Mouse (Mus musculus) intestine, embryonic 14.5 days (tissue): ENCODE data around the gene Scn1a. TPM values are rescaled to one million over a fixed set of nuclear protein-coding genes. Genes with fewer than 3 reads are reported as not detected.

Experiments used
- ATAC-seq: fragments of 200-750 bp; cut with Nextera tagmentation; replicated peaks from 2 replicates; pipeline ENCODE4 v1.8.0; 2017; ENCODE audit warnings: low read depth, moderate number of reproducible peaks, moderate TSS enrichment, moderate library complexity; ENCODE audit not compliant: low FRiP score, low TSS enrichment
- DNase-seq: peaks from one replicate; pipeline ENCODE4 v3.0.0-alpha.2; 2018; ENCODE audit warnings: low spot score
- H3K27ac ChIP-seq: fragments of 300-500 bp; sonication (generic); 2 replicates; pipeline ENCODE4 v1.5.1; 2014; ENCODE audit warnings: low read depth, mild to moderate bottlenecking, control low read depth
- H3K27me3 ChIP-seq: fragments of 300-500 bp; sonication (generic); replicated peaks from 2 replicates; pipeline ENCODE4 v1.6.1; 2014; ENCODE audit warnings: low read length, control low read depth; ENCODE audit not compliant: control insufficient read depth, insufficient read depth
- H3K36me3 ChIP-seq: fragments of 300-500 bp; sonication (generic); 2 replicates; pipeline ENCODE4 v1.6.1; 2014; ENCODE audit warnings: low read length, control low read depth; ENCODE audit not compliant: control insufficient read depth, insufficient read depth
- H3K4me1 ChIP-seq: fragments of 300-500 bp; sonication (generic); replicated peaks from 2 replicates; pipeline ENCODE4 v1.6.1; 2014; ENCODE audit warnings: low read length, control low read depth, mixed read lengths; ENCODE audit not compliant: control insufficient read depth, insufficient read depth
- H3K4me2 ChIP-seq: fragments of 300-500 bp; sonication (generic); 2 replicates; pipeline ENCODE4 v1.6.1; 2014; ENCODE audit warnings: low read length
- H3K4me3 ChIP-seq: fragments of 300-500 bp; sonication (generic); 2 replicates; pipeline ENCODE4 v1.5.1; 2014; ENCODE audit warnings: low read depth, low read length, control low read depth, mixed read lengths
- H3K9ac ChIP-seq: fragments of 300-500 bp; sonication (generic); 2 replicates; pipeline ENCODE4 v1.6.1; 2014; ENCODE audit warnings: mild to moderate bottlenecking, low read length
- H3K9me3 ChIP-seq: fragments of 300-500 bp; sonication (generic); 2 replicates; pipeline ENCODE4 v1.6.1; 2016; ENCODE audit warnings: low read length, control low read depth; ENCODE audit not compliant: control insufficient read depth
- WGBS: fragments of 180-500 bp; shearing (Covaris S2); extraction: QIAGEN DNeasy Blood & Tissue Kit; methylation state at CpG from one replicate; pipeline ENCODE4 v1.1.7; 2014; 5-methylcytosine and 5-hydroxymethylcytosine counted together
- polyA plus RNA-seq: library from polyadenylated mRNA; unstranded; fragments of >200 nt; fragmentation: Nextera tagmentation; extraction: Ambion mirVana; gene quantifications from 2 replicates; pipeline ENCODE4 v1.2.1, GENCODE M21; 2014

Gene Scn1a
- 0.62 and 0.64 TPM in 2 replicates for polyA plus RNA-seq

DNA sequence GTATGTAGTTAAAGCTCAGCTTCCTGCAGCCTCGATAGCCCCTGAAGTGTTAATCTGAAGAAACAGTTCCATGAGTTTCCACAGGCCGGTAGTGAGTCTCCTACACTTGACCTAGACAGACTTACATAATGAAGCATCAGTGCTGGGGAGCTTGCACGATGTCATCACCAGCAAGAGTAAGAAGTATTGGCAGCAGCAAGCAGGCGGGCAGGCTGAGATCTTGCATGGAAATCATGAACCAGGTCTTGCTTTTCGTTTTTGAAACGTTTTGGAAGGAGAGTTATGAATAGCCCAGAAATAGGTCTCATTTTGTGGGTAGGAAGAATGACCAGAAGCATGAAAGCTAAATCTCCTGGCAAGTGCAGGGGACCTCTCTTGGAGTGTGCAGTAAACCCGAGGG is at the start of gene Scn1a:
Scn1a (minus strand) TSS at position 130 of the 400 bp plus-strand sequence.
- no peak within 1 kb of the TSS for H3K9ac ChIP-seq
- no peak for ATAC-seq
- H3K4me2 ChIP-seq: peak within 1 kb of the TSS; percentile 53
- 11% methylated on average over 7 of the region's 7 CpGs for WGBS
- no peaks in the 10 kb centered on the region for H3K4me1 ChIP-seq
- no peak for DNase-seq
- no peaks in the 10 kb centered on the region for H3K9me3 ChIP-seq
- H3K36me3 ChIP-seq: no peaks in the 10 kb centered on the region
- no peak within 1 kb of the TSS for H3K27ac ChIP-seq
- H3K4me3 ChIP-seq: 0 out of 2 replicates have a peak within 1 kb of the TSS, but pooled peaks have one; percentile 19
- no peaks in the 10 kb centered on the region for H3K27me3 ChIP-seq

DNA sequence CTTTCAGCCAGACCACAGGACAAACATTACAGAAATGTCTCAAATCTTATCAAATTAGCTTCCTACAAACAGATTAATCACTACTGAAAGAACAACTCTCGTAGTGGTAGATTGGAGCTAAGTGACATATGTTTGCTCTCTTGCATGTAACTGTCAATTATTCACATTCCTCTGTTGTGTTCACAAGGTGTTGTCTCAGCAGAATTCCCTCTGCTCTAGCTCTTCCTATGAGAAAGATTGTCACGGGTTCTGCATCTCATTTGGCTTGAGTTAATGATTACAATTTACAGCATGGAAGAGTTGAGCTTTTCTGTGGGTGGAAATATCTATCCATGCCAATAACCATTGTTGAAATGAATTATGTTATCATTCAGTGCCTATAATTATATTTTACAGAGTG is 37.8 kb upstream of the Scn1a start:
- H3K4me3 ChIP-seq: no peak overlapping the region
- H3K4me2 ChIP-seq: no peak overlapping the region
- no peaks in the 10 kb centered on the region for H3K4me1 ChIP-seq
- H3K9me3 ChIP-seq: no peaks in the 10 kb centered on the region
- DNase-seq (no peak), ATAC-seq (no peak)
- H3K27me3 ChIP-seq: no peaks in the 10 kb centered on the region
- whole genome bisulfite sequencing: 59% methylated on average over 2 of the region's 2 CpGs
- no peaks in the 10 kb centered on the region for H3K36me3 ChIP-seq
- H3K9ac ChIP-seq: no peak overlapping the region
- H3K27ac ChIP-seq: no peak overlapping the region

DNA sequence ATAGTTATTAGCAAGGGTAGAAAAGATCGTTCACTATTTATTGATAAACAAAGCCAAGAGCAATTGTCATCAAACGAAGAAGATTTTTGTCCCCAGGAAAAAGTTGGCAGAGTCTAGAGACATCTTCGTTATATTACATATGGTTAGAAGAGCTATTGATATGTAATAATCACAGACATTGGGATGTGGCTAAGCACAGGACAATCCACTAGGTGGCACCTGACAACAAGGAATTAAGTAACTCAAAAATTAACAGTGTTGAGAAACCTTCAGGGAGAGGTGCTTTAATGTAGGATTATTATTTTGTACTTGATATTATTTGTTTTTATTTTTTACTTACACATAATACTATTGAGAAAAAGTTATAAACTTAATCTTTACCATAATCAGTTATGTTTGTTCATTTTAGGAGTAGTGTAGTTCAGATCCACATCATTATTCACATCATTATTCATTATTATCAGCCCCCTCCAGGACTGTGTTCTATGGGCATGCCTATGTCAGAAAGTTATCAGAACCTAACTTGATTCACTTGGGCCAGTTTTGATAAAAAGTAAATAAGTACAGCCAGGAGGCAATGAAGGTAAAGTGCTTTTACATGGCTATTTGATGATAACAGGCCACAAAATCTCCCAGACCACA is 32.7 kb upstream of the Scn1a start:
- no peak for ATAC-seq
- H3K9ac ChIP-seq: no peak overlapping the region
- H3K27me3 ChIP-seq: no peaks in the 10 kb centered on the region
- DNase-seq: no peak
- no peak overlapping the region for H3K4me3 ChIP-seq
- no peaks in the 10 kb centered on the region for H3K36me3 ChIP-seq
- no peak overlapping the region for H3K4me2 ChIP-seq
- H3K9me3 ChIP-seq: no peaks in the 10 kb centered on the region
- no peaks in the 10 kb centered on the region for H3K4me1 ChIP-seq
- WGBS: 51% methylated on average over 3 of the region's 3 CpGs
- no peak overlapping the region for H3K27ac ChIP-seq

DNA sequence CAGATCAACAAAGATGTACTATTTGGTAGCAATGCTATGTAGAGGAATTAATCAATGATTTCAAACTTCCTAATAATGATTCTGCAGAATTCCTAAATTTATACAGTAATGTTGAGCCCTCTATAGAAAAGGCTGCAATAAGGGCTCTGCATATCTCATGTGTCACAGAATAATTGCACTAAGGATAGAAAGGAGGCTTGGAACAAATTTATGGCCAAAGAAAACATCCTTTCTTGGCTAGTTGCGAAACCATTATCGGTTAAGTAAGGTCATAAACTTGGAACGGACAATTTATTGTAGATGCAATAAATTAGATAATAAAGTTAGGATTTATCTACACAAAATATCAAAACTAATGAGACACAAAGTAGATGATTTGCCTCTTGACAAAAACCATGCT is 24.8 kb upstream of the Scn1a start:
- 56% methylated on average over 3 of the region's 3 CpGs for WGBS
- no peak overlapping the region for H3K4me2 ChIP-seq
- ATAC-seq: no peak
- H3K27ac ChIP-seq: no peak overlapping the region
- H3K4me3 ChIP-seq: no peak overlapping the region
- no peak for DNase-seq
- H3K9ac ChIP-seq: no peak overlapping the region
- H3K4me1 ChIP-seq: no peaks in the 10 kb centered on the region
- H3K36me3 ChIP-seq: no peaks in the 10 kb centered on the region
- H3K9me3 ChIP-seq: no peaks in the 10 kb centered on the region
- H3K27me3 ChIP-seq: no peaks in the 10 kb centered on the region

DNA sequence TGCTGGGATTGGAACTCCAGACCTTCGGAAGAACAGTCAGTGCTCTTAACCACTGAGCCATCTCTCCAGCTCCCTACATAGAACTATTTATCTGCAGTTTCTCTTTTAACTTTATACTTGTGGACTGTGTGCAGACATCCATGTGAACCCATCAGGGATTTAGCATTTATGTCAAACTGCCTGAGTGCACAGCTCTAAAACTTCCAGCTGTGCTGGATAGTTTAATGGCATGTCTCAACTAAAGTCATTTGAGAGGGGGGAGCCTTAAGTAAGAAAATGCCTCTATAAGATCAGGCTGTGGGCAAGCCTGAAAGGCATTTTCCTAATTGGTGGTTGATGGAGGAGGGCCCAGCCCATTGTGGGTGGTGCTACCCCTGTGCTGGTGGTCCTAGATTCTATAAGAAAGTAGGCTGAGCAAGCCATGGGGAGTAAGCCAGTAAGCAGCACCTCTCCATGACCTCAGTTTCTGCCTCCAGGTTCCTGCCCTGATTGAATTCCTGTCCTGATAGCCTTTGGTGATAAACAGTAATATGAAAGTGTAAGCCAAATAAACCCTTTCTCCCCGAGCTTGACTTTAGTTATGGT is 24.3 kb upstream of the Scn1a start:
- Histone ChIP-seq H3K4me3 (no peak overlapping the region), H3K27me3 (no peaks in the 10 kb centered on the region), H3K4me1 (no peaks in the 10 kb centered on the region), H3K36me3 (no peaks in the 10 kb centered on the region), H3K27ac (no peak overlapping the region), H3K4me2 (no peak overlapping the region), H3K9me3 (no peaks in the 10 kb centered on the region), H3K9ac (no peak overlapping the region)
- ATAC-seq (no peak), DNase-seq (no peak)
- WGBS: 72% methylated on average over 2 of the region's 2 CpGs

DNA sequence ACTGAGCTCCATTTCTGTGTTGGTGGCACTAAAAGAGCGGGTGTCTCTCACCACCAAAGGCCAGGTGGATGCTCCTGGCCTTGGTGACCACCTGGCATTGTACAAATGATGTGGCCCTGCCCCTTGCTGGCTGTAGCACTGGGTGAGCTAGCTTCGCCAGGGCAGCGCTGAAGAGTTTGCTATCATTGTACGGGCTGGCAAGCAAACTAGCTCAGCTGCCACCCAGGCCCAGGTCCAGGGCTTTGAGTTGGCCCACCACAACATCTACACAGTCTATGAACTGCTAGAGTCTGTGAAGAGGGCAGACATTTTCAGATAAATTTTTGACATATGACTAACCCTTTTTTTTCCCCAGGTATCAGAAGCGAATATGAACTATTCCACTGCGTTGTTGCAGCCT is 23.3 kb upstream of the Scn1a start:
- H3K36me3 ChIP-seq: no peaks in the 10 kb centered on the region
- DNase-seq: no peak
- H3K27ac ChIP-seq: no peak overlapping the region
- WGBS: 93% methylated on average over 6 of the region's 6 CpGs
- no peak overlapping the region for H3K4me3 ChIP-seq
- no peaks in the 10 kb centered on the region for H3K4me1 ChIP-seq
- ATAC-seq: no peak
- no peak overlapping the region for H3K9ac ChIP-seq
- H3K4me2 ChIP-seq: no peak overlapping the region
- no peaks in the 10 kb centered on the region for H3K9me3 ChIP-seq
- no peaks in the 10 kb centered on the region for H3K27me3 ChIP-seq

DNA sequence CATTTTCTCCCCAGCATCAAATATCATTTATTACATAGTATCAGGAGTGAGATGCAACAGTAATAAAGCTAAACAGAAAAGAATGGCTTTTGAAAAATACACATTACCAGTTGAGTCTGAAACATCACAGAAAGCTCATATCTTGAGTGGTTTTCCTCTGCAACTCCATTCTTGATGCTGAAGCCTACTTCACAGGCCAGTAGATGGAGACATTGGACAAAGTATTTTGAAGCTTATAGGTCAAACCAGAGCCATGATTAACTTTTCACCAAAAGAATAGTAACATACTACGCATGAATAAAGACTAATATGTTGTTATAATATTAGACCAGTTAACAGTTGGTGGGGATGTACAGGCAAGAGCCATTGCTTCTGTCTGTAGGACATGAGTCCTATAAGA is 21.8 kb upstream of the Scn1a start:
- H3K4me3 ChIP-seq: no peak overlapping the region
- WGBS: 89% methylated on average over 1 of the region's 1 CpGs
- no peaks in the 10 kb centered on the region for H3K4me1 ChIP-seq
- no peak overlapping the region for H3K4me2 ChIP-seq
- no peaks in the 10 kb centered on the region for H3K36me3 ChIP-seq
- H3K9ac ChIP-seq: no peak overlapping the region
- ATAC-seq (no peak), DNase-seq (no peak)
- H3K9me3 ChIP-seq: no peaks in the 10 kb centered on the region
- no peaks in the 10 kb centered on the region for H3K27me3 ChIP-seq
- no peak overlapping the region for H3K27ac ChIP-seq

DNA sequence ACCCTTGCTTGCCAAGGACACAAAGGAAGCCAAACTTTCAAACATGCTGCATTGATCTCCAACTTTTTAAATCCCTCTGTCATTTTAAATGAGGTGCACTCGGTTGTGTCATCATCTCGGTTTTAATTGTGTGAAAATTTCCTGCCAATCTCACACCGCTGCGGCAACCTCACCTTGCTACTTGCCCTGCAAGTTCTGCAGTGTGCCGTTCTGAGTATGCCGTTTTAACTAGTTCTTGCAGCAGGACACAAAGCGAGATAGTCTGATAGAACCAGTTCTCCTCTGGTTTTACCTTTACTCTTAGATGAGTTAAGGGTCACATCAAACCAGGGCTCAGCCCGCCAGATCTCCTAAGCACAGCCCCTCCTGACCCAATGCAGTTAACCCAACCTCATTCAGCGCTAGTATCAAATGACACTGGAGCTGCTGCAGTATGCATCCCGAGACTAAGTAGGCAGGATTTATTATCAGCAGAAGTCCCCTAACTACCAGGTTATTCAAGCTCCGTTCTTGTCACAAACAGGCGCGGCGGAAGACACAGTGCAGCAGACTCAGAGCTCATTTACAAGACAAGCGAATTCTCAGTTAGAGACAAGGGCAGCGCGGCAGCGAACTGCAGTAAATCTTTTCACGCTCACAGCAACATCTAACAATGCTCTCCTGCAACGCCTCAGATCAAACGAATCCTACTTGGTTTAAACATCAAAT is 722 bp downstream of the Scn1a start:
- Histone ChIP-seq H3K9me3 (no peaks in the 10 kb centered on the region), H3K4me2 (peak overlapping the region; percentile 53), H3K27ac (no peak overlapping the region), H3K4me3 (0 out of 2 replicates have a peak overlapping the region, but pooled peaks have one; percentile 19), H3K36me3 (no peaks in the 10 kb centered on the region), H3K4me1 (no peaks in the 10 kb centered on the region), H3K27me3 (no peaks in the 10 kb centered on the region), H3K9ac (no peak overlapping the region)
- WGBS: 8% methylated on average over 21 of the region's 21 CpGs
- ATAC-seq (0 out of 2 replicates have a peak, but pooled peaks have one; percentile 27), DNase-seq (peak; percentile 60)
